In genomic region chr1:75214442-75214841, GRCm38 (mm10) we compare ENCODE assay signal across 13 mouse cellular contexts. TPM values are rescaled to one million over a fixed set of nuclear protein-coding genes. Genes with fewer than 3 reads are reported as not detected.
DNase-seq lines count a peak whose midpoint lies in the region; ATAC-seq and TF ChIP-seq lines count a peak whose summit lies in the region.
"Had no signal": no experiment of that assay in that cellular context is flagged by ENCODE, and none has a peak within 500 bp of the region (broad histone marks: within the 10 kb centered on the region; RNA-seq: fewer than 3 reads in every experiment).

No protein-coding gene starts in this region.

- CTCF ChIA-PET in Patski (lab: Charles Lee) = interaction anchor here (0.9 to 2.2 kb wide), 3 partner anchors 21 to 37 kb away, joined by 3 to 6 read pairs (median 4); no protein-coding TSS in a partner anchor

- H3K4me1 ChIP-seq in hindbrain, postnatal 0 days (ENCODE audit: insufficient read depth, low read length) = peaks cover 12% of the 10 kb centered on the region
- peaks cover 37% of the 10 kb centered on the region for H3K4me1 ChIP-seq in hindbrain, embryonic 12.5 days
- H3K4me1 ChIP-seq in liver, embryonic 14.5 days (replicated peaks; ENCODE audit: control insufficient read depth in 2 of 2, insufficient read depth in 2 of 2, low read length in 1 of 2) = peaks cover 61 to 67% of the 10 kb centered on the region in 2 experiments

- no peak overlapping the region for H3K4me2 ChIP-seq in hindbrain, postnatal 0 days (ENCODE audit: low read depth, low read length)
- H3K4me2 ChIP-seq in hindbrain, embryonic 12.5 days (replicated peaks) = no peak overlapping the region
- H3K4me2 ChIP-seq in liver, embryonic 14.5 days (ENCODE audit: low read depth) = peak overlapping the region; percentile 75
- H3K4me2 ChIP-seq: hindbrain, embryonic 13.5 days; midbrain, embryonic 13.5 days had no signal

- 75% methylated on average over 2 of the region's 2 CpGs for WGBS in hindbrain, postnatal 0 days
- WGBS in hindbrain, embryonic 12.5 days = 61% methylated on average over 2 of the region's 2 CpGs
- WGBS in liver, embryonic 14.5 days (ENCODE audit: insufficient replicate concordance) = 75% methylated on average over 2 of the region's 2 CpGs

- H3K27ac ChIP-seq in hindbrain, postnatal 0 days = peak overlapping the region; percentile 48; the same call in 1 of the 2 replicates
- H3K27ac ChIP-seq in hindbrain, embryonic 12.5 days = no peak overlapping the region
- H3K27ac ChIP-seq in liver, embryonic 14.5 days = peak overlapping the region; percentile 43
- H3K27ac ChIP-seq: hindbrain, embryonic 13.5 days; midbrain, embryonic 13.5 days had no signal

- H3K36me3 ChIP-seq in hindbrain, postnatal 0 days (ENCODE audit: insufficient read depth, low read length) = peaks cover 28% of the 10 kb centered on the region
- H3K36me3 ChIP-seq in hindbrain, embryonic 12.5 days = peaks cover 37% of the 10 kb centered on the region
- peaks cover 49% of the 10 kb centered on the region for H3K36me3 ChIP-seq in liver, embryonic 14.5 days (replicated peaks; ENCODE audit: control insufficient read depth, insufficient read depth, low read depth)

- H3K4me3 ChIP-seq in hindbrain, postnatal 0 days (ENCODE audit: low read length) = no peak overlapping the region
- no peak overlapping the region for H3K4me3 ChIP-seq in hindbrain, embryonic 12.5 days
- 0 out of 4 replicates have a peak overlapping the region, but pooled peaks of 1 of the 2 experiments have one; percentile 68 for H3K4me3 ChIP-seq in liver, embryonic 14.5 days (ENCODE audit: insufficient read depth in 1 of 2, low read depth in 2 of 2, low read length in 2 of 2)
- H3K4me3 ChIP-seq: hindbrain, embryonic 13.5 days; midbrain, embryonic 13.5 days had no signal

- no peak overlapping the region for H3K9ac ChIP-seq in hindbrain, postnatal 0 days (replicated peaks; ENCODE audit: low read length)
- H3K9ac ChIP-seq in hindbrain, embryonic 12.5 days = no peak overlapping the region
- H3K9ac ChIP-seq in liver, embryonic 14.5 days (replicated peaks) = peak overlapping the region; percentile 23; the same call in 1 of the 2 replicates
- H3K9ac ChIP-seq: hindbrain, embryonic 13.5 days; midbrain, embryonic 13.5 days had no signal

- no peaks in the 10 kb centered on the region for H3K27me3 ChIP-seq in hindbrain, postnatal 0 days (ENCODE audit: insufficient read depth, low read length)
- H3K27me3 ChIP-seq in hindbrain, embryonic 12.5 days = peaks cover 42% of the 10 kb centered on the region
- H3K27me3 ChIP-seq in Patski = no peaks in the 10 kb centered on the region
- H3K27me3 ChIP-seq in liver, embryonic 14.5 days (ENCODE audit: control insufficient read depth, insufficient read depth, low read length) = no peaks in the 10 kb centered on the region

- no peaks in the 10 kb centered on the region for H3K9me3 ChIP-seq in hindbrain, postnatal 0 days (ENCODE audit: low read length)
- H3K9me3 ChIP-seq in hindbrain, embryonic 12.5 days (replicated peaks) = no peaks in the 10 kb centered on the region
- H3K9me3 ChIP-seq in liver, embryonic 14.5 days (ENCODE audit: control insufficient read depth, low read length) = no peaks in the 10 kb centered on the region
- H3K9me3 ChIP-seq: hindbrain, embryonic 13.5 days; midbrain, embryonic 13.5 days had no signal

- no peak for TF ChIP-seq EP300 in liver, embryonic 14.5 days (IDR thresholded peaks at IDR 0.05; ENCODE audit: low read depth)

- POLR2A ChIA-PET in Patski (lab: Charles Lee) = interaction anchor here (1.5 to 1.7 kb wide), 2 partner anchors 22 kb away, joined by 7 to 8 read pairs; partner anchors contain the start of genes Ankzf1, Atg9a and Dnajb2

- in situ Hi-C loops in Patski (cut with MboI; ENCODE audit: low pct_unique_long_range_greater_than_20kb) = no loop called here

- TF ChIP-seq CTCF in hindbrain, postnatal 0 days (IDR thresholded peaks at IDR 0.05; ENCODE audit: low read depth) = no peak
- no peak for TF ChIP-seq CTCF in Patski (IDR thresholded peaks at IDR 0.05)
- no peak for TF ChIP-seq CTCF in liver, embryonic 14.5 days (IDR thresholded peaks at IDR 0.05; ENCODE audit: low read depth)

- ATAC-seq in hindbrain, postnatal 0 days = no peak
- no peak for ATAC-seq in hindbrain, embryonic 12.5 days (ENCODE audit: low FRiP score)
- ATAC-seq in Patski = peak; percentile 86
- no peak for ATAC-seq in liver, embryonic 14.5 days (ENCODE audit: insufficient read depth)
- ATAC-seq: CD4-positive, CD25-positive, alpha-beta regulatory T cell, adult 4 months; midbrain, embryonic 13.5 days had no signal

- peak; percentile 17 for DNase-seq in hindbrain, postnatal 0 days (ENCODE audit: low spot score)
- peak; percentile 79 for DNase-seq in Patski (ENCODE audit: low read depth, low spot score)
- peak; percentile 98 for DNase-seq in kidney, adult 9 months
- DNase-seq in liver, embryonic 14.5 days (ENCODE audit: low read depth in 3 of 3, low spot score in 3 of 3) = no peak
- no peak for DNase-seq in natural killer cell, adult 2 months (ENCODE audit: low spot score in 2 of 2)
- no peak for DNase-seq in adrenal gland, adult 8-10 months
- no peak for DNase-seq in gastrocnemius, adult 18-20 months (ENCODE audit: low spot score)

RNA-seq across cellular contexts. Expression of gene Stk16, which starts 3.8 kb away (rescaled TPM):
- 84.8 and 105 TPM in 2 replicates for total RNA-seq in hindbrain, postnatal 0 days (2014; rRNA removed)
- 103 and 112 TPM in 2 replicates for polyA plus RNA-seq in hindbrain, postnatal 0 days (2015; fragmentation: Nextera tagmentation; extraction: Ambion mirVana)
- polyA plus RNA-seq in hindbrain, embryonic 12.5 days (2016; fragmentation: Nextera tagmentation; extraction: Ambion mirVana) = 125 and 130 TPM in 2 replicates
- 181 TPM for polyA plus RNA-seq in Patski (2021)
- polyA plus RNA-seq in liver, embryonic 14.5 days (2012; rRNA removed) = 76.3 and 93.3 TPM in 2 replicates
- 61.8 and 66.1 TPM in 2 replicates for polyA plus RNA-seq in liver, embryonic 14.5 days (2014; fragmentation: Nextera tagmentation; extraction: Ambion mirVana)
- total RNA-seq in adrenal gland, adult 8-10 months (2022) = 100 to 1,000 TPM; 102 to 131 (median 120) TPM
- total RNA-seq in gastrocnemius, adult 18-20 months (2021) = 10 to 100 TPM; 18.7 to 23.3 TPM

RNA-seq across cellular contexts. Expression of gene Glb1l, which starts 3.8 kb away (rescaled TPM):
- 14.8 and 15.3 TPM in 2 replicates for total RNA-seq in hindbrain, postnatal 0 days (2014; rRNA removed)
- 15.5 TPM in 2 replicates for polyA plus RNA-seq in hindbrain, postnatal 0 days (2015; fragmentation: Nextera tagmentation; extraction: Ambion mirVana)
- polyA plus RNA-seq in hindbrain, embryonic 12.5 days (2016; fragmentation: Nextera tagmentation; extraction: Ambion mirVana) = 21.2 and 26.3 TPM in 2 replicates
- polyA plus RNA-seq in Patski (2021) = 30.9 TPM
- polyA plus RNA-seq in liver, embryonic 14.5 days (2012; rRNA removed) = 4.0 and 4.9 TPM in 2 replicates
- polyA plus RNA-seq in liver, embryonic 14.5 days (2014; fragmentation: Nextera tagmentation; extraction: Ambion mirVana) = 3.2 and 4.3 TPM in 2 replicates
- 10 to 100 TPM; 19.4 to 49.8 (median 33.2) TPM for total RNA-seq in adrenal gland, adult 8-10 months (2022)
- total RNA-seq in gastrocnemius, adult 18-20 months (2021) = 1 to 10 TPM in 1 of 2 experiments, under 1 TPM in 1; 0.88 to 1.5 TPM

RNA-seq across cellular contexts. Expression of gene Tuba4a, which starts 5.2 kb away (rescaled TPM):
- 180 and 235 TPM in 2 replicates for total RNA-seq in hindbrain, postnatal 0 days (2014; rRNA removed)
- 155 and 163 TPM in 2 replicates for polyA plus RNA-seq in hindbrain, postnatal 0 days (2015; fragmentation: Nextera tagmentation; extraction: Ambion mirVana)
- polyA plus RNA-seq in hindbrain, embryonic 12.5 days (2016; fragmentation: Nextera tagmentation; extraction: Ambion mirVana) = 10.3 and 11.1 TPM in 2 replicates
- polyA plus RNA-seq in Patski (2021) = 200 TPM
- 155 and 168 TPM in 2 replicates for polyA plus RNA-seq in liver, embryonic 14.5 days (2012; rRNA removed)
- polyA plus RNA-seq in liver, embryonic 14.5 days (2014; fragmentation: Nextera tagmentation; extraction: Ambion mirVana) = 346 and 362 TPM in 2 replicates
- 10 to 100 TPM; 43.5 to 54.4 (median 49.1) TPM for total RNA-seq in adrenal gland, adult 8-10 months (2022)
- total RNA-seq in gastrocnemius, adult 18-20 months (2021) = 1,000 to 10,000 TPM; 1,120 to 1,226 TPM

RNA-seq across cellular contexts. Expression of gene A630095N17Rik, which starts 17.5 kb away (rescaled TPM):
- not detected in 2 replicates for total RNA-seq in hindbrain, postnatal 0 days (2014; rRNA removed)
- 0.29 and 0.31 TPM in 2 replicates for polyA plus RNA-seq in hindbrain, postnatal 0 days (2015; fragmentation: Nextera tagmentation; extraction: Ambion mirVana)
- polyA plus RNA-seq in hindbrain, embryonic 12.5 days (2016; fragmentation: Nextera tagmentation; extraction: Ambion mirVana) = not detected in 2 replicates
- 0.15 TPM for polyA plus RNA-seq in Patski (2021)
- polyA plus RNA-seq in liver, embryonic 14.5 days (2012; rRNA removed) = not detected in 2 replicates
- polyA plus RNA-seq in liver, embryonic 14.5 days (2014; fragmentation: Nextera tagmentation; extraction: Ambion mirVana) = 0.22 TPM in 1 of 2 replicates, not detected in the other
- total RNA-seq in adrenal gland, adult 8-10 months (2022) = not detected
- not detected for total RNA-seq in gastrocnemius, adult 18-20 months (2021)
- total RNA-seq: left cerebral cortex, postnatal 36 days had no signal
- polyA plus RNA-seq: CD4-positive, CD25-positive, alpha-beta regulatory T cell, adult 4 months; embryonic facial prominence, embryonic 14.5 days; hindbrain, embryonic 13.5 days; midbrain, embryonic 13.5 days had no signal

RNA-seq across cellular contexts. Expression of gene Dnajb2, which starts 21.8 kb away (rescaled TPM):
- total RNA-seq in hindbrain, postnatal 0 days (2014; rRNA removed) = 33.3 and 48.0 TPM in 2 replicates
- polyA plus RNA-seq in hindbrain, postnatal 0 days (2015; fragmentation: Nextera tagmentation; extraction: Ambion mirVana) = 62.6 and 64.5 TPM in 2 replicates
- 54.6 and 55.2 TPM in 2 replicates for polyA plus RNA-seq in hindbrain, embryonic 12.5 days (2016; fragmentation: Nextera tagmentation; extraction: Ambion mirVana)
- 54.1 TPM for polyA plus RNA-seq in Patski (2021)
- 17.6 and 21.1 TPM in 2 replicates for polyA plus RNA-seq in liver, embryonic 14.5 days (2012; rRNA removed)
- polyA plus RNA-seq in liver, embryonic 14.5 days (2014; fragmentation: Nextera tagmentation; extraction: Ambion mirVana) = 11.1 and 12.5 TPM in 2 replicates
- 100 to 1,000 TPM in 3 of 4 experiments, 10 to 100 TPM in 1; 85.7 to 111 (median 108) TPM for total RNA-seq in adrenal gland, adult 8-10 months (2022)
- 10 to 100 TPM; 74.2 to 86.4 TPM for total RNA-seq in gastrocnemius, adult 18-20 months (2021)

Comparison
In these comparisons a context has a peak if more than half of its experiments do, and no peak if none do; other contexts are left out.
1. RNA of gene Tuba4a, which starts 5.2 kb away (polyA plus RNA-seq): 155 to 362 TPM in liver, embryonic 14.5 days, 200 TPM in Patski (single experiment) and 155 to 163 TPM in hindbrain, postnatal 0 days; 10.3 to 11.1 TPM in hindbrain, embryonic 12.5 days; every median in the first group is over 10 times any median in the second.
2. DNase-seq: peak in hindbrain, postnatal 0 days (single experiment), Patski (single experiment) and kidney, adult 9 months (single experiment); none in liver, embryonic 14.5 days (0 of 3), natural killer cell, adult 2 months (0 of 2), adrenal gland, adult 8-10 months (single experiment) and gastrocnemius, adult 18-20 months (single experiment).